Mouse (Mus musculus) right cerebral cortex, adult 18-20 months (tissue): ENCODE measurements around the gene P2rx6.
"Not testable (repeated sequence)": the region's sequence is repeated elsewhere in the genome, so short reads cannot be mapped to it uniquely, and the experiment has no call there.

Source experiments
- DNase-seq: peaks from one replicate; pipeline ENCODE4 v3.0.0; 2022; ENCODE audit warnings: mixed read lengths

Gene P2rx6

DNA sequence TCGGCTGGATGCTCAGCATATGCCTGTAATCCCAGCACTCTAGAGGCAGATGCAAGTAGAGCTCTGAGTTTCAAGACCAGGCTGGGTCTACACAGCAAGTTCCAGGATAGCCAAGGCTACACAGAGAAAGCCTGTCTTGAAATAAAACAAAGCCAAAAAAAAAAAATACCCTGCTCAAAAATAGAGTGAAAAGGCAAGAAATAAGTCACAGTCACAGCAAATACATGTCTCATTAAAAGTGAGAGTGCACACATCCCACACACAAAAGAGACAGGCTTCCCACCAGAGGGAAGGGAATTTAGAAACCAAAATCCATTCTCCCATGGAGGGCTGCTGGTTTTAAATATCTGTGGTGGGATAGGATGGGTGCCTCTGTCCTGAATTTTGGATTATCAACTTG lies 1.9 kb downstream of the P2rx6 start:
- no peak for DNase-seq

DNA sequence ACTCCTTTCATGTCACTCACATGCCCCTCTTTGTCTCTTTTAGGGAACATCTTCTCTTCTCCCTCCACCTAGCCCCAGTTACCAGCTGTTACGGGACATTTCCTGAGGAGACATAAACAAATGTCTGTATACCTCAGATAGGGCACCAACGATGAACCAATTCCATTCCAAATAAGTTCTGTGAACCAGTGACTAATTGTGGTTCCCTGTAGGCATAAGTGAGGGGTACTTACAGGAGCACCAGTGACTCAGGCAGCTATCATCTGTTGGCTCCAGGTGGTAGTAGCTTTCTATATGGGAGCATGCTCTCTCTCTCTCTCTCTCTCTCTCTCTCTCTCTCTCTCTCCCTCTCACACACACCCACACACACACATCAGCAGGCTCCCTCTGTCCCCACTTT lies 2.5 kb downstream of the P2rx6 start:
- DNase-seq = no peak

DNA sequence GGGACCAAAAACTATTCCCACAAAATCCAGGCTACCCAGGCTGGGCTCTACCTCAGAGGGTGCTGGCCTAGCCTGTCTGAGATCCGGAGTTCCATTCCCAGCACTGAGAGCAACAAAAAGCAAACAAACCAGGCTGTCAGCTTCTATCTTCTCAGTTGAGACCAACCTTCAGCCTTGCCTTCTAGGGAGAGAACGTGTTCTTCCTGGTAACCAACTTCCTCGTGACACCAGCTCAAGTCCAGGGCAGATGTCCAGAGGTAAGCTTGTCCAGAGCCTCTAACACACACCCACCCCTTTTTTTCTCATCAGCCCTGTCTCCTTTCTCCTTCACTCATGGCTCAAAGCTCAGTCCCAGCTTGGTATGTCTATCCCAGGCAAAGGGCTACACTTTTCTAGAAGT lies 3.1 kb downstream of the P2rx6 start:
- no peak for DNase-seq

DNA sequence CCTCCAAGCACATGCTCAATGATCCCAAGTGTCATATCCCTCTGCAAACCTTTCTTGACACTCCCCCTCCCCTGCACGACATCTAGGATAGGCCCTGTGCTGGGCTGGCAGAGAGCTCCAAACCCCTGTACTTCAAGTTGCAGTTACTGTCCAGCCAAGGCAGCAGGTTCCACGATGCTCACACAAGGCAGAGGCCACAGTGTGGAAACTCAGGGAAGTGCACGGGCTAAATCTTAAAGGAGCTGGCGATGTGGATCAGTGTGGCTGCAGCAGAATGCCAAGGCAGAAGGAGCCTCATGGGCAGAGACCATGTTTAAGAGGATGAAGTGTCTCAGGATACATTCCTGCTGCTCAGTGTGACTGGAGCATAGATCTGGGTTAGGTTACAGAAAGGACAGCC lies 4.5 kb downstream of the P2rx6 start:
- DNase-seq = no peak

DNA sequence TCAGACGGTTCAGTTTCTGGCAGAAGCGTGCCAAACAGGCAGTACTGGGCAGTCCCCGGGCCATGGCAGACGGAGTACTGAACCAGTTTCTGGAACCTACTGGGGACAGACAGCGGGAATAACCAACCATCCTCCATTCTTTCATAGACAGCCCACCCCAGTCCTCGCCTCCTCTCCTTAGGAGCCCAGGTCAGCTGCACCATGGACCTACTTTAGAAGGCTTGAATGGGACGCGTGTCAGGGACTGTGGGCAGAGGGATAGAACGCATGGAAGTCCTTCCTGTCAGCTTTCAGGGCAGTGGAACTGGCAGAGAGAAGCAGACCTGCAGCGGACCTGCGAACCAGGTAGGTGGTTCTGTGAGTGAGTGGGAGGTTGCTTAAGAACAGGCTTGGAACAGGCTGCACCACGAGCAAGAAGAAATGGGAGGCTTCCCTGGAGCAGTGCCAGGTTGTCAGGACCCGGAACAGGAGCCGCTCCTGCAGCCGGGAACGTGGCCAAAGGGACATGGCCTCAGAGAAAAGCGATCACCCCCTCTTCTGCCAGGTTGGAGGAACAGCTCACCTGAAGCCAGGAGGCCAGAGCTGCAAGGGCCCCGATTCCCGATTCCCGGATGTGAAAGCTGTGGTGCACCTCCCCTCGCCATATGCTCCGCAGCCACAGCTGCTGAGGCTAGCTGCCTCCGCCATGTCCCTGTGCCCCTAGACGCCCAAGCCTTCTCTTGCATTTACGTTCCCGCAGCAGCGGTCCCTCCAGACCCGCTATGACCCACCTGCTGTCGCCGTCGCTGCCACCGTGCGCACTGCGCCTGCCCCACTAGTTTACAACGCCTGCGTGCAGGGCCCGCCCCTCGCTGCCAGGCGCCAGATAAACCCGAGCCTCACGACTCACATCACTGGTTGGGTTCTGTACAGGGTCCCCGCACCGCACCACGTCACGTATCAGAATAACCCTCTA lies 14.5 kb downstream of the P2rx6 start:
- DNase-seq = peak; percentile 85

DNA sequence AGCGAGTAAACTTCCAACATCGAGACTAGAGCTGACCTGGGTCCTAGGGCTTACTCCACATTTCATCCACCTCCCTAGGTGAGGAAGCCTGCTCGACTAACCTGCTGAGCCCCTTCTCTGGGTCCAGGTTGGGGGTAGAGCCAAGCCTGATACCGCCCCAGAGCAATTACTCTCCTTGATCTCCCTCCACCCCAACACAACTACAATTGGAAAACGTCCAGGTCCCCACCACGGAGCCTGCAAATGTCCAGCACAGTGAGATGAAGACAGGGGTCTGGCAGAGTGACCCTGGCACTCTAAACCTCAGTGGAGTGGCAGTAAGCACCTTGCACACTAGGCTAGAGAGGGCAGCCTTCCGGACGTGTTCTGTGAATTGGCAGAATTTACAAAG lies 15.1 kb downstream of the P2rx6 start:
- no peak for DNase-seq

DNA sequence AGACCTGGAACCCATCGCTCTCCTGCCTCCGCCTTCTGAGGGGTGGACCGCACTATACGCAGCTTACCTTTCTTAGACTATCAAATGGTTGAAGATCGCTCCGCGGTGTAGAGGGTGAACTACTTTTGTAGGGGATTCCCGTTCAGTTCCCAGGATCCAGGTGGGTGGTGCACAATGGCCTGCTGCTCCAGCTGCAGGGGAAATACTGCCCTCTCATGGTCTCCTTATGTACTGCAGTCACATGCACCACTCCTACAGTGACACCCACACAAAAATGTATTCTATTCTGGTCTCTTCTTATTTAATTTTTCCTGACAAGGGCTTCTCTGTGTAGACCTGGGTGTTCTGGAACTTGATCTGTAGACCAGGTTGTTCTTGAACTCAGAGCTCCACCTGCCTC lies 21.4 kb downstream of the P2rx6 start, which contains the start of gene Slc7a4:
Gene Slc7a4 (minus strand): TSS at position 151 of the 400 bp plus-strand sequence.
- DNase-seq = no peak

DNA sequence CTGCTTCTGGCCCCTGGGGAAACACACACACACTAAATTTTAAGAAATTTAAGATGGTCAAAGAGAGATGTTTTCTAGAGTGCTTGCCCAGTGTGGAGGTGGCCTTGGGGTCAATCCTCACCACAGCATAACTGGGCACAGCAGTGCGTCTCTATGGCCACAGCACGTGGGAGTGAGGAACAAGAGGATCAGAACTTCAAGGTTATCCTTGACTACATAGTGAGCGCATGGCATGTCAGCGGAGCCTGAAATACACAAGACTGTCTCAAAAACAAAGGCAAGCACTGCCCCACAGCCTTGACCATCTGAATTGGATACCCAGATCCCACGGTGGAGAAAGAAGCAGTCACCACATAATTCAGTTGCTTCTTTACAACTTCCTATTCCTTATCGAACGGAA lies 22.9 kb downstream of the P2rx6 start:
- no peak for DNase-seq

DNA sequence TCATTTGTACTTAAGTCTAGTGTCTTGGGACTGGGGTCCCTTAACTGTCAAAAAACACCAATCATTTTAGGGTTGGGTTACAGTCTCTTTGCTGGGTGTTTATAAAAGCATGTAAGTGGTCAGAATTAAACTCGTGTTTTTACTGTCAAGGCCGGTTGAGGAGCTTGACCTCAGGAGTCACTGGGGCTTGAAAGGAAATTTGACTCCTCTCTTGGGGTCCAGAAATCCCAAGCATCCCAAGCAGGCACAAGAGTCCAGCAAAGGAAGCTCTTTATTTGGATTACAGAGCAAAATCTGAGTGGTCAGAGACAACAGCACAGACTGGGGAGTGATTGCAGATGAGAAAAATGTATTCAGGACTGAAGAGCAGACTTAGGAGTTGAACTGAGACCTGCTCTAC lies 29.0 kb downstream of the P2rx6 start:
- DNase-seq = no peak

DNA sequence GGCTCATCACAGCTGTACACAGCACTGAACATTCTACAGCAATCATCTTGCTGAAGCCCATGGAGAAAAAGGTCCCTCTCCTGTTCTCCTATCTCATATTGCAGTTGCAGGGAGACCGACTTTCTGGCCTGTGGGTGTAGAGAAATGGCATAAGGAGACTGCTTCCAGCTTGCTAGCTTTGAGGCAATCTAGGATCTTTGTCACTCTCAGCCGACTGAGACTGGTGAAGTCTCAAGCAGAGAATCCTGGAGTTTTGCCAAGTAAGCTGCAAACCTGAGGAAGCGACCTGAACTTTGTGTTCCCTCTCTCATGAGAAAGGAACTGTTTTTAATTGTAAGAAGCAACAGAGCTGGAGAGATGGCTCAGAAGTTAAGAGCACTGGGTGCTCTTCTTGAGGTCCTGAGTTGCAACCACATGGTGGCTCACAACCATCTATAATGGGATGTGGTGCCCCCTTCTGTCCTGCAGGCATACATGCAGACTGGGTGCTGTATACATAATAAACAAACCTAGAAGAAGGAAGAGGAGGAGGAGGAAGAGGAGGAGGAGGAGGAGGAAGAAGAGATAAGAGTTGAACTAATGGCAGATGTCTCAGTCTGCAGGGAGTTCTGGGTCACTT lies 39.4 kb downstream of the P2rx6 start:
- DNase-seq = no peak

DNA sequence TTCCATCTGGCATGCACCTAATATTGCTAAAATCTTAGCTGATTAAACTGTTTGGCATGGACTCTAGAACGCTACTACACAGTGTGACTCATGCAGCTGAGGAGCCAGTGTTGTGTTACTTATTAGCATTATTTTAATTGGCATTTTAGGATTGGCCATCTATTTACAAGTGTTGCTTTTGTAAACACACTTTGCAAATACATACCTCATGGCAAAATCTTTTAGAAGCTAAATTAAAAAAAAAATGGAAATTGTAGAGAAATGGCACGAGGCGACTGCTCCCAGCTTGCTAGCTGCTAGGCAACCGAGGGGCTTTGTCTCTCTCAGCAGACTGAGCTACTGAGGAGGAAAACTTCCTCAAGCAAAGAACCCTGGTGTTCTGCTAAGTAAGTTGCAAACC lies 43.3 kb downstream of the P2rx6 start:
- DNase-seq = no peak

DNA sequence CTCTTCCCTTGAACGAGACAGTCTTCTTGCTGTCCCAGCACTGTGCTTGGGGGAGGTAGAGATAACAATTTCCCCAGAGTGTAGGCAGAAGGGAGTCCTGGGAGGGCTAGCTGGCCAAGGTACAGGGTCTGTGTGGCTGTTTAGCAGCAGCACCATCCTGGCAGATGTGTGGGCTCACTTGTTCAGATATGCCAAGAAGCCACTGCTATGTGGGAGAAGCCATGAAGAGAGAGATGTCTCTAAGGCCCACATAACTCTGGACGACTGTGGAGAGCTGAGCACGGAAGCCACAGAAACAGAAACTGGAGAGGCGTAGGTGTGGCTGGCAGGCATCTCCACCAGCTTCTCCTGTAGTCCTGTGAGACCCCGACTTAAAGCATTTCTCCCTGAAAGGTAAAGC lies 44.0 kb downstream of the P2rx6 start:
- DNase-seq = peak; percentile 49

DNA sequence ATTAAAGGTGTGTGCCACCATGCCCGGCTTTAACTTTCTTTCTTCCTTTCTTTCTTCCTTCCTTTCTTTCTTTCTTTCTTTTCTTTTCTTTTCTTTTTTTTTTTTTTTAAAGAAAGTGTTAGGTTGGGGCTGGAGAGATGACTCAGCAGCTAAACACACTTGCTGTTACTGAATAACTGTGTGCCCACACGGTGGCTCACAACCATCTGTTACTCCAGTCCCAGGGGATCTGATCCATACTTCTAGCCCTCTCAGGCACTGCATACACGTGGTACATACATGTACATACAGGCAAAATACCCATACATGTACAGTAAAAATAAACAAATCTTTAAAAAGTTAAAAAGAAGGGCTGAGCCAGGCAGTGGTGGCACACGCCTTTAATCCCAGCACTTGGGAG lies 49.7 kb downstream of the P2rx6 start:
- DNase-seq = peak; percentile 54

DNA sequence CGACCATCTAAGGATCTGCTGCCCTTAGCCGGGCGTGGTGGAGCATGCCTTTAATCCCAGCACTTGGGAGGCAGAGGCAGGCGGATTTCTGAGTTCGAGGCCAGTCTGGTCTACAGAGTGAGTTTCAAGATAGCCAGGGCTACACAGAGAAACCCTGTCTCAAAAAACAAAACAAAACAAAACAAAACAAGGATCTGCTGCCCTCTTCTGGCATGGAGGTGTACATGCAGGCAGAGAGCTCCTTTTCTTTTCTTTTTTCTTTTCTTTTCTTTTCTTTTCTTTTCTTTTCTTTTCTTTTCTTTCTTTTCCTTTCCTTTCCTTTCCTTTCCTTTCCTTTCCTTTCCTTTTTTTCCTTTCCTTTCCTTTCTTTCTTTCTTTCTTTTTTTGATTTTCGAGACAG lies 53.1 kb downstream of the P2rx6 start:
- not testable (repeated sequence) for DNase-seq

DNA sequence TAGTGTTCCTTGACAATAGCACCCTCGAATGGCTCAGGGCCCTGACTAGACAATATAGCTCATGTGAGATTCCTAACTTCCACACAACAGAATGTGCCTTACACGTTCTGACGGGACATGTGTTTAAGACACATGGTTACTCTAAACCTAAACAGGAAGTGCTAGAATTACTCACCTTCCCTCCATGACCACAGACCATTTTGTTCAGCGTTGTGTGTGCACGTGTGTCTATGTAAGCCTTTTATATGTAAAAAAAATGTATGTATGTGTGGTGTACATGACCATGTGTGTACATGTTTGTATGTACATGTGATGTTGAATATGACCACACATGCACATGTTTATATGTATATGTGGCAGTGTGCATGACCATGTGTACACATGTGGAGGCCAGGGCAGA lies 54.5 kb downstream of the P2rx6 start:
- DNase-seq = no peak

DNA sequence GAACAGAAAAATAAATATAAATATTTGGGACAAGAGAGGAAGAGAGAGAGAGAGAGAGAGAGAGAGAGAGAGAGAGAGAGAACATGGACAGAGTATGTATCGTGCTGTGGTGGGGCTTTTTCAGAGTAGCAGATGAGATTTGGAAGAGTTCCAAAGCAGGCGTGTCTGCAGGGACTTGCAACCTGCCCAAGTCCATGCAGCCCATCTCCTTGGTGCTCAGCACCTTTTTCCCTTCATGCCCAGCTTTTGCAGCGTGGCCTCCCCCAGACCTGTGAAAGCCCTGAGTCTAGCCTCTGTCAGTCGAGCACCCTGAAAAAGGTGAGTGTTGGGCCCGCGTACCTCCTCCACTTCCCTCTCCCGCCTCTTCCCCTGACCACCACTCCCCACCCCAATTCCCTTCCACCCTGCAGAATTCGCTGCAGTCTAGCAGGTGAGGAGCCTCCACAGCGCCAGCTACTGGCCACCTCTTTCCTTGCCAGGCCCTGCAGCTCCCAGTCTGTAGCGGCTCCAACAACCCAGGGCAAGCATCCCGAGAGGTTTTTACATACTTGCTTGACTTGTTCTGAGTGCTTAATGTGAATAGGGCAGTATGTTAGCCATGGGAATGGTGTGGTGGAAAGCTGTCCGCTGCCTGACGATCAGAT lies 56.4 kb downstream of the P2rx6 start:
- peak; percentile 51 for DNase-seq

DNA sequence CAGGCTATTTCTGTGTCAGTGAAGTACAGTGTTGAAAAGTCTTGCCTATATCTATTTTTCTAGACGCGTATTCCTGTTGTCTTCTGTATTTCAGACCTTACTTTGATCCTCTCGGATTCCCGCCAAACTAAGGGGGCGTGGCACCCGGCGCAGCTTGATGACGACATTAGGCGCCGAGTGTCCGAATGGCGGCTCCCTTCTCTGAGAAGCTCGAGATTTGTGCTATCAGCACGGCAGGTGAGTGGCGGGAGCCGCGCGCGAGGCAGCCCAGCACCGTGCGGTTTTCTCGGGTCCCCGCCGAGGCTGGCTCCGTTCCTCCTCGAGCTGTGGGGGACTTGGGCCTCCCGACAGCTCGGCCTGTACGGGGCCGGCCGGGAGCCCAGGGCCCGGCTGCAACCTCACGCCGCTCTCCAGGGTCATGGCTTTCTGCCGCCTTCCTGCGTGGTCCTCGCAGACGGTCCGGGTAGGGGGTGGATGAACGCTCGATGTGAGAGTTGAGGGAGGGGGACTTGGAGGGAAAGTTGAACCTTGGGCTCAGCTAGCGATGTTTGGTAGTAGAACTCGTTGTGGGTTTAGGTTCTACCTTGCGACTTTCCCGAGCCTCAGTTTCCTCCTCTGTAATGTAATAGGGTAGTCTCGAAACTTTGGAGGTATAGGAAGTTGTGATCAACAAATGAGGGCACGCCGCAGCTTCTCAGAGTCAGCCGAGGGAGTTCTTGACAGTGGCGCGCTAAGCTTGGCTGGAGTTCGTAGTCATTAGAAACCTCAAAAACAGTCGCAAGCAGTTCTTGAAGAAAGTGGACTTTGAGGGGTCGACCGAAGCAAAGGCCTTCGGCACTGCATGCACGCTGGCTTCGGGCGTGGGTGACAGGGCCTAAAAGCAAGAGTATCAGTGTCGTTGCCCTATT lies 57.8 kb downstream of the P2rx6 start, which contains the start of gene Smpd4:
Gene Smpd4 (plus strand): TSS at position 157 of the 908 bp plus-strand sequence.
- DNase-seq = peak; percentile 88

DNA sequence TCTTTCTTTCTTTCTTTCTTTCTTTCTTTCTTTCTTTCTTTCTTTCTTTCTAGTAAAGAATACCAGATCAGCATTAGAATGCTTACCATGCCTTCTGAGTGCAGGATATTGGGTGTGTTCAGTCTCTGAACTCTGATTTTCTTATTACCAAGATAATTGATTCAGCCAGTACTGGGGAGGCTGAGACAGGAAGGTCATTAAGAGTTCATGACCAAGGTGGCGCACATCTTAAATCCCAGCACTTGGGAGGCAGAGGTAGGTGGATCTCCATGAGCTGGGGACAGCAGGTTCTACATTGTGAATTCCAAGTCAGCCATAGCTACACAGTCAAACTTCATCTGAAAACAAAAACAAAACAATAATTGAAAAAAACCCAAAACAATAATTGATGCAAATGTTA lies 60.3 kb downstream of the P2rx6 start:
- no peak for DNase-seq

DNA sequence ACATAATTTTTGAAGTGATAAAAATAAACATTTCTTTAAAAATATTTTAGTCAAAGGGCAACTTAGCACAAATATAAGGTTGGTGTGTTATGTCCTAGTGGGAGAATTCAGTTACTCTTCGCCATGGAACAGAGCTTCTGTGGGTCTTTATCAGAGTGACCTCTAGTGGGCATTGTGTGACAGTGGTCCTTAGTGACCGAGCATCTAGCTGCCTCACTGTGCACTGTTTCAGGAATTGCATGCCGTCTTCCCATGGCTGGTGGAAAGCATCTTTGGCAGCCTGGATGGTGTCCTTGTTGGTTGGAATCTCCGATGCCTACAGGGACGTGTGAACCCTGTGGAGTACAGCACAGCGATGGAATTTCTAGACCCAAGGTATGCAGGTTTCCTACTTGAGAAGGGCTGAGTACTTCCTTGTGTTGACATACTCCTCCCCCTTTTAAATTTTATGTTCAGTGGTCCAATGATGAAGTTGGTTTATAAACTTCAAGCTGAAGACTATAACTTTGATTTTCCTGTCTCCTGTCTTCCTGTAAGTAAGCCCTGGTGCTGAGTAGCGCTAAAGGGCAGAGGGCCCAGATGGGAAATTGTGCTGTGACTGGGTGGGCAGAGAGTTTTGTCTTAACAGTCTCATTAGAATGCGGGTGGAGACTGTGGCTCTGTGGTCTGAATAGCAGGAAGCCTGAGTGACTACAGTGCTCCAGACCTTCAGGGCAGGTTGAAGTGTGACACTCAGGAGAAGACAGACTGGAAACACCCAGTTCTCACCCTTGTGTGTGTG lies 64.0 kb downstream of the P2rx6 start:
- no peak for DNase-seq

DNA sequence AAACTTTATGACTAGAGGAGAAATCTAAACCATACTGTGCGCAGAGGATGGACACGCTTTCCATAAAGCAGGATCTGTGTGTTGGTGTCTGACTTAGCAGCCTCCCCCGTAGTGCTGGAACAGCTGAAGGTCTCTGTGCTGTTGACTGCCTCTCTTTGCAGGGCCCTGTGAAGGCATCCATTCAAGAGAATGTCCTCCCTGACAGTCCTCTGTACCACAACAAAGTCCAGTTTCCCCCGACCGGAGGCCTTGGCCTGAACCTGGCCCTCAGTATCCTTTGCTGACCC lies 64.5 kb downstream of the P2rx6 start:
- DNase-seq = peak; percentile 49
